Mouse (Mus musculus) lung, postnatal 0 days (tissue): ENCODE results near the gene Ifi27l2b.

Source experiments
- CTCF ChIP-seq: IDR thresholded peaks from 2 replicates; pipeline ENCODE4 v1.5.1; 2016; ENCODE audit warnings: antibody characterized with exemption, mild to moderate bottlenecking
- EP300 ChIP-seq: IDR thresholded peaks from 2 replicates; pipeline ENCODE4 v1.6.1; 2016; ENCODE audit warnings: antibody characterized with exemption, mild to moderate bottlenecking, control low read depth

- no peak for TF ChIP-seq CTCF
- no peak for TF ChIP-seq EP300
Observed at GRCm38 (mm10) chr12:103457140-103457539, at the start of gene Ifi27l2b.
